Mouse (Mus musculus): ENCODE measurements at regions not wholly inside any gene's neighbourhood (a gene's known extent, or its start where the extent isn't known, plus 50 kb on each side); places are given as distances from the start of the nearest gene placed in this dataset.

- no peak for DNase-seq
Measured at GRCm38 (mm10) chr1:73112711-73113110, 97.0 kb upstream of the Tnp1 start.

GRCm38 (mm10) chr1:73111911-73112310, 96.2 kb upstream of the Tnp1 start:
- no peak for DNase-seq

GRCm38 (mm10) chr1:73105856-73106463, 90.3 kb upstream of the Tnp1 start:
- peak; percentile 17 for DNase-seq

- DNase-seq: no peak
Measured at GRCm38 (mm10) chr1:73097645-73098440, 82.1 kb upstream of the Tnp1 start.

- no peak for DNase-seq
Measured at GRCm38 (mm10) chr1:73089636-73090035, 73.9 kb upstream of the Tnp1 start.

GRCm38 (mm10) chr1:73088494-73088893, 72.8 kb upstream of the Tnp1 start:
- DNase-seq: no peak

GRCm38 (mm10) chr1:73084946-73085345, 69.2 kb upstream of the Tnp1 start:
- DNase-seq: no peak

GRCm38 (mm10) chr1:73083396-73083795, 67.7 kb upstream of the Tnp1 start:
- no peak for DNase-seq

GRCm38 (mm10) chr1:73079518-73079917, 63.8 kb upstream of the Tnp1 start:
- DNase-seq: no peak

- no peak for DNase-seq
Measured at GRCm38 (mm10) chr1:73077156-73077555, 61.4 kb upstream of the Tnp1 start.

- DNase-seq: no peak
Measured at GRCm38 (mm10) chr1:73075699-73076373, 60.1 kb upstream of the Tnp1 start.

- DNase-seq: no peak
Measured at GRCm38 (mm10) chr1:73075159-73075558, 59.5 kb upstream of the Tnp1 start.

GRCm38 (mm10) chr1:73074525-73074924, 58.8 kb upstream of the Tnp1 start:
- no peak for DNase-seq

- DNase-seq: no peak
Measured at GRCm38 (mm10) chr1:73072237-73072904, 56.7 kb upstream of the Tnp1 start.

- DNase-seq: no peak
Measured at GRCm38 (mm10) chr1:73070126-73070525, 54.4 kb upstream of the Tnp1 start.

Small RNA genes lying in the stretch of these regions (microRNA-seq; reads per million reads assigned to microRNA genes)
- gene Mir6351: 0 reads per million in 2 experiments

Data from adrenal gland, postnatal 14 days (tissue).